Mouse (Mus musculus) bone marrow, adult 2 months (tissue): ENCODE data around the gene Gpr35. TPM values are rescaled to one million over a fixed set of nuclear protein-coding genes. Genes with fewer than 3 reads are reported as not detected.

Experiments used
- H3K27ac ChIP-seq: fragments of 200-500 bp; 2 replicates; pipeline ENCODE4 v1.5.1; 2012; ENCODE audit warnings: low read depth, mild to moderate bottlenecking, control low read depth, inconsistent platforms, low read length; ENCODE audit not compliant: control insufficient read depth, poor library complexity, insufficient read depth
- H3K4me1 ChIP-seq: fragments of 200-500 bp; 2 replicates; pipeline ENCODE4 v1.6.1; 2011; ENCODE audit warnings: low read length; ENCODE audit not compliant: control insufficient read depth, insufficient read depth
- H3K4me3 ChIP-seq: fragments of 200-500 bp; replicated peaks from 2 replicates; pipeline ENCODE3; 2011; ENCODE audit warnings: mild to moderate bottlenecking, low read depth, low read length, control low read depth; ENCODE audit not compliant: control insufficient read depth
- CTCF ChIP-seq: fragments of 200-500 bp; IDR thresholded peaks from 2 replicates; pipeline ENCODE4 v1.5.1; 2011; ENCODE audit warnings: low read length, control low read depth; ENCODE audit not compliant: control insufficient read depth, insufficient read depth
- POLR2A ChIP-seq: fragments of 200-500 bp; IDR thresholded peaks from 2 replicates; pipeline ENCODE4 v1.6.1; 2011; ENCODE audit warnings: low read depth, mild to moderate bottlenecking, control low read depth, low read length, borderline replicate concordance; ENCODE audit not compliant: control insufficient read depth
- WGBS: fragments of 180-500 bp; shearing (Covaris S2); methylation state at CpG from one replicate; pipeline ENCODE4 v1.1.7; 2018; 5-methylcytosine and 5-hydroxymethylcytosine counted together
- polyA plus RNA-seq: library from polyadenylated mRNA; stranded (reverse); fragments of >200 nt; gene quantifications from 2 replicates; pipeline ENCODE4 v1.2.4, GENCODE M21; 2011; ENCODE audit warnings: low replicate concordance; ENCODE audit not compliant: missing spikeins, insufficient read depth, insufficient read length

Gpr35 gene
- polyA plus RNA-seq, 1 experiment = 5.0 TPM

DNA sequence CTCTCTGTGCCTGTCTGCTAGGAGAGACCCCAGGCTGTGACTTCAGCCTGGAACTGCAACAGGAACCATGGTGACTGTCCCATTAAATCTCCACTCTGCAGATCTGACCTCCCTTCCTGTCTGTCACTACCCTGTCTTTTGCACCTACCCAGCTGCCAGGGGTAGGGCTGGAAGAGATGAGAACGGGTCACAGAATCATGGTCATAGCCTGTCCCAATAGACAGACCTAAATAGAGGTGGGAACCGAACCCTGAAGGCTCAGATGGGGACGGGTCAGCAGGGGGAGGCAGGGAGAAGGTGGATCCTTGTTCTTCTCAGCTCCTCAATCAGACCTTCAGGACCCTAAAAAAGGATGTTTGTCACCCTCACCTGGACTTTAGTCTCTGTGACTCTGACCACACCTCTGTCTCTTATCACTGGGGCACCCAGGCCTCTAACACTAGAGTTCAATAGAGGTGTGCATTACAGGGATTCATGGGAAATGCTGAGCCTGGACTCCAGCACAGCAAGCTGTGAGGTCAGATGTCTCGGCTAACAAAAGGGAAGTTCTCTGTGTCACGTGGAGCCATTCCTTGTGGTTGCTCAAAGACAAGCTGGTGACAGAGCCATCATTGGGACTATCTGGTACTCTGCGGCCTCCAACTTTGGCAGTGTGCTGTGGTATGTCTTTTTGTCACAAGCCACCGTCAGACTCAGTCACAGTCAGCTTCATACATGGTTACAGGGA lies 30.0 kb upstream of the Gpr35 start:
- TF ChIP-seq POLR2A (no peak), CTCF (no peak)
- Histone ChIP-seq H3K4me3 (no peak overlapping the region), H3K4me1 (0 out of 2 replicates have a peak, but pooled peaks cover 2% of the 10 kb centered on the region), H3K27ac (no peak overlapping the region)
- 42% methylated on average over 7 of the region's 7 CpGs for WGBS

DNA sequence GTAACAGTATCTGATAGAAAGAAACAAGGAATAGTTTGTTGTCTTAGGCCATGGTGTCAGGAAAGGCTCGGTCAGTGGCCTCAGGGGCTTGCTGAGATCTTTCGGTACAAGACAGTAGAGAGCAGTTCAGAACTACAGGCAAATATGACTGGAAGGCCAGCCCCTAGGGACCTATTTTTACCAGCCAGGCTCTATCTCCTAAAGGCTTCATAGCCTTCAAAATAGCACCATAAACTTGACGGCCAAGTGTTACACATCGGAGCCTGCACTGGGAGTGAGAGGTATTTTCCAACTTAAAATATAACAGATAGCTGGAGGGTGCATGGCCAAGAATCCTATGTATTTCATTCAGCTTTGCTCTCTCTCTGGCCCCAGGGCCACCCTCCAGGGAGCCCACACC lies 29.2 kb upstream of the Gpr35 start:
- 87% methylated on average over 4 of the region's 4 CpGs for WGBS
- H3K27ac ChIP-seq = no peak overlapping the region
- H3K4me1 ChIP-seq = 0 out of 2 replicates have a peak, but pooled peaks cover 2% of the 10 kb centered on the region
- TF ChIP-seq POLR2A = no peak
- no peak for TF ChIP-seq CTCF
- no peak overlapping the region for H3K4me3 ChIP-seq

DNA sequence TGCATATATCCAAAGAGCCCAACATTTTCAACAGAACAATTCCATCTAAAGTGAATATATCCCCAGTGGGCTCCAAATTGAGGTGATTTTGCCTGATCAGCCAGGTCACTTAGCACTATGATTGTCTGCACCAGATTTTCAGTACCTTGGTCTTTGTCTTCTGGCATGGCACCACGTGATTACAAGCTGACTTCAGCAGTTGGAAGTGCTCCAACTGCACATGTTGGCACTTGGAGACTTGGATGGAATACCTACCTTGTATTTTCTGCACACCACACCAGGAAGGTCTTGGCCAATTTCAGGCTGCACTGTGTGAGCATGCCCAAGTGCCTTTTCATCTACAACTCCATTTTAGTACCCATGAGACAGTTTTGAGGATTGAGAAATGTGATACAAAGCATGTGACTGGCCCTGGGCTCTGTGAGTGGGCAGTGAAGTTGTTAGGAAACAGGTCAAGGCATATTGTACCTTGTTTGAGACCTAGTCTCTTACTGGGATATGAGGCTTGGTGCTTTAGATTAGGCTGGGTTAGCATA lies 20.4 kb upstream of the Gpr35 start:
- Histone ChIP-seq H3K27ac (no peak overlapping the region), H3K4me1 (peaks cover 1% of the 10 kb centered on the region; the same call in 1 of the 2 replicates), H3K4me3 (no peak overlapping the region)
- TF ChIP-seq CTCF = no peak
- TF ChIP-seq POLR2A = no peak
- 30% methylated on average over 1 of the region's 1 CpGs for WGBS

DNA sequence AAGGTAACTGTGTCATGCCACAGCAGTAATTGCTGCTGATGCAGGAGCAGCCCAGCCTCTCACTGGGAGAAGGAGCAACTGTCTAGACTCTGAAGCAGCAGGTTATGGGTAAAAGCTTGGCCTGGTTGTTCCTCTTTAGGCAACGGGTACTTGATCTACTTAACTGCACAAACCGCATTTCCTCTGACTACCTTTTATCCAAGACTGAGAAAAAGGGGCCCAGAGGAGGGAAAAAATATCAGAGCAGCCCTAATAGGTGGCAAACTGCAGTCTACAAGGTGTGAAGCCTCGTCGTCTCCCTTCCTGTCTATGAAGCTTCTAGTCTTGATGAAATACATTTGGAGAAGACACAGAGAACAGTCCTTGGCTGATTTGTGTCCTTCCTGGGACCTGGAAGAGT lies 17.1 kb upstream of the Gpr35 start:
- TF ChIP-seq POLR2A = no peak
- TF ChIP-seq CTCF = no peak
- WGBS = 30% methylated on average over 4 of the region's 4 CpGs
- H3K4me3 ChIP-seq = peak overlapping the region; percentile 79

DNA sequence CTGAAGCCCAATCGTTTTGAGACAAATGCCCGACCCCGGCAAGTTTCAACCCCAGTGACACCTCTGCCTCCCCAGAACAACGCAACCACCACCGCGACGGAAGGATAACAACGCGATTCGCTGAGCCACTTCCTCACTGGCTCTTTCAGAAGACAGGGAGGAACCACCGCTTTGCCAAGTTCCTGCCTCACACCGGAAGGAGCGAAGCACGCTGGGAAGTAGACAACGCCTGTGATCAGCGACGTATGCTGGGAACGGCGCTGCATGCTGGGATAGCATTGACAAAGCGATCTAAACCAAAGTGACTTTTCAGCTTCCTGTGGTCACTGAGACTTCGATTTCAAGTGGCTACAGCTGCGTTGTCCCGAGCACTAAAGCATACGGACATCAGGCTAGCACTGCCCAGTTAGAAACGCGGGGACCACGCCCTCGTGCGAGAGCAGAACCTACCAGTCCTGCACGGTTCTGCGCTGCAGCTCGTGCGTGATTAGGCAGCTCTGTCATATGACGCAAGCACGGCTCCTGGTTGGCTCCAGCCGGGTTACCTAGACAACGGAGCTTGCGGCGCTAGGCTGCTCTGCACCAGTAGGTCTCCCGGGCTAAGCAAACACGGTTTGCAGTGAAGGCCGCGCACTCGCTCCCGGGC lies 16.4 kb upstream of the Gpr35 start, which contains the start of gene Capn10:
Gene Capn10, plus strand, starts transcription at position 195 of the 646 bp plus-strand sequence.
- Histone ChIP-seq H3K4me3 (peak within 1 kb of the TSS; percentile 79), H3K27ac (peak within 1 kb of the TSS; percentile 88), H3K4me1 (peaks cover 3% of the 10 kb centered on the region; the same call in 1 of the 2 replicates)
- TF ChIP-seq POLR2A = peak; percentile 84
- peak; percentile 13; the same call in 1 of the 2 replicates for TF ChIP-seq CTCF
- under 1% methylated on average over 45 of the region's 45 CpGs for WGBS

More for the DNA sequence above, 17.1 kb upstream of the Gpr35 start:
- Histone ChIP-seq H3K27ac (peak overlapping the region; percentile 88), H3K4me1 (peaks cover 3% of the 10 kb centered on the region; the same call in 1 of the 2 replicates)

DNA sequence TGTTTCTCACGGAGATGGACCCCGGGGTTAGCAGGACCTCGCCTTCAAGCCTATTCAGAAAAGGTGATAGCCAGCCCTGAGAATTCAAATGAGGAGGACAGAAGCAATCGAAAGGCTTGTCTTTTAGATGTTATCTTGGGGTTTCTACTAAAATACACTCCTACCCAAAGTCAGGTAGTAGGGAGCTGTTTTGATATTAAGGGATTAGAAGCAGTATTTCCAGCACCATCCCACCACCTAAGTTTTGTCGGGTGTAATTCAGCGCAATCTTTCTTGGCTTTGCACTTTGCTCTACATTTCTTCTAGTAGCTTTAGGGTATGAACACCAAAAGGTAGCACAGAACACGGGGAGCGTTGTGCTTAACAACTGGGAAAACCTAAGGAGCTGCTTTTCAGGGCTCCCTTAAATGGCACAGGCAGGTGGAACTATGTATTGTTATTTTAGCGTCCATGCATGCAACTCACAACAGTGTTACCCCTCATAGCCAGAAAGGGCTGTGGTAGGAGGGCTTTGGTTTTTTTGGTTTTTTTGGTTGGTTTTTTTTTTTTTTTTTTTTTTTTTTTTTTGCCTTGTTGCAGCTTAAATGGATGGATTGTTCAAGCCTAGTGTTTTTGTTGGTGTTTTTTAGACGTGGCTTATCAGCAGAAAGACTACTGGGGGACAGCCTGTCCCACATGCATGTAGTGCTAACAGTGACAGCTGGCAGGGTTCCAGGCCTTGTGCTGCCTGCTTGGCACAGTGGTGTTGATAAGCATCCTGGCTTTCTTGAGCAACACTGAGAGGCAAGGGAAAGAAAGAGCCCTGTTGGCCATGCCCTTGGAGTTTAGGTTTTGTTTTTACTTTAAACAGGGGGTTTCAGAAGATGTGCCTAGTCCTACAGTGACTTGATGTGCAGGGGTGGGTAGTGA lies 15.4 kb upstream of the Gpr35 start:
- H3K4me1 ChIP-seq = peaks cover 3% of the 10 kb centered on the region; the same call in 1 of the 2 replicates
- 11% methylated on average over 10 of the region's 10 CpGs for WGBS
- TF ChIP-seq CTCF (no peak), POLR2A (no peak)
- peak overlapping the region; percentile 88 for H3K27ac ChIP-seq
- peak overlapping the region; percentile 79 for H3K4me3 ChIP-seq

DNA sequence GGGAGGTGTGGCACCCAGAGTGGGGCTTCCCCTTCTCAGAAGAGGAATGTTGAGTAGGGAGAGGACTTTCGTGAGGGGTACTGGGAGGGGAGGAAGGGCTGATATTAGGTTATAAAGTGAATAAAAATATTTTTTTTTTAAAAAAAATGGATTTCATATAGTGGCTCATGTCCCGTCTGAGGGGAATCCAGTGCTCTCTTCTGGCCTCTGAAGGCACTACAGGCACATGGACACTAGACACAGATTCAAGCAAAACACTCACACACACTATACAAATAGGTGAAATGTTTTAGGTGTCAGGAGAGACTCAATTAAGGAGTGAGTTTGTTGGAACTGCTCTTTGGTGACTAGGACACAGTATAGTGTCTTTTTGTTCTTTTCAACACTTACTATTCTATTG lies 14.7 kb upstream of the Gpr35 start:
- Histone ChIP-seq H3K4me1 (peaks cover 3% of the 10 kb centered on the region; the same call in 1 of the 2 replicates), H3K4me3 (no peak overlapping the region), H3K27ac (no peak overlapping the region)
- 31% methylated on average over 2 of the region's 2 CpGs for WGBS
- TF ChIP-seq CTCF (no peak), POLR2A (no peak)
